Mouse (Mus musculus): ENCODE measurements around the gene Gm28845. TPM values are rescaled to one million over a fixed set of nuclear protein-coding genes. Genes with fewer than 3 reads are reported as not detected.
A peak's percentile ranks its signal among the peaks of the same experiment; 100 is the strongest.

The Gm28845 gene
- polyA plus RNA-seq, 1 experiment from 2014 or later = not detected

- ATAC-seq (ENCODE audit: low read depth) = peak; percentile 90; the same call in 1 of the 2 replicates
- no peaks in the 10 kb centered on the region for H3K27me3 ChIP-seq (ENCODE audit: control insufficient read depth, insufficient read depth, low read depth, low read length)
- no peak overlapping the region for H3K27ac ChIP-seq (ENCODE audit: low read length)
- peak overlapping the region; percentile 23; the same call in 1 of the 2 replicates for H3K4me3 ChIP-seq (ENCODE audit: low read length)
- 8% methylated on average over 8 of the region's 8 CpGs for WGBS
- peak overlapping the region; percentile 44 for H3K4me2 ChIP-seq (ENCODE audit: low read depth, low read length)
- no peaks in the 10 kb centered on the region for H3K4me1 ChIP-seq (replicated peaks; ENCODE audit: control insufficient read depth, insufficient read depth, low read length)
- no peaks in the 10 kb centered on the region for H3K9me3 ChIP-seq (ENCODE audit: control insufficient read depth, low read length)
- no peaks in the 10 kb centered on the region for H3K36me3 ChIP-seq (ENCODE audit: control insufficient read depth, insufficient read depth, low read length)
- no peak overlapping the region for H3K9ac ChIP-seq (ENCODE audit: low read length)
Observed at GRCm38 (mm10) chr1:65112031-65112806, 7.1 kb downstream of the Gm28845 start.

- no peaks in the 10 kb centered on the region for H3K4me1 ChIP-seq (replicated peaks; ENCODE audit: control insufficient read depth, insufficient read depth, low read length)
- no peaks in the 10 kb centered on the region for H3K36me3 ChIP-seq (ENCODE audit: control insufficient read depth, insufficient read depth, low read length)
- no peak overlapping the region for H3K9ac ChIP-seq (ENCODE audit: low read length)
- ATAC-seq (ENCODE audit: low read depth) = no peak
- no peaks in the 10 kb centered on the region for H3K9me3 ChIP-seq (ENCODE audit: control insufficient read depth, low read length)
- 70% methylated on average over 25 of the region's 25 CpGs for WGBS
- no peak overlapping the region for H3K27ac ChIP-seq (ENCODE audit: low read length)
- H3K4me3 ChIP-seq (ENCODE audit: low read length) = no peak overlapping the region
- H3K27me3 ChIP-seq (ENCODE audit: control insufficient read depth, insufficient read depth, low read depth, low read length) = no peaks in the 10 kb centered on the region
- no peak overlapping the region for H3K4me2 ChIP-seq (ENCODE audit: low read depth, low read length)
Observed at GRCm38 (mm10) chr1:65109756-65110435, 9.5 kb downstream of the Gm28845 start.

GRCm38 (mm10) chr1:65109196-65109595 lies 10.2 kb downstream of the Gm28845 start:
- Histone ChIP-seq H3K4me1 (replicated peaks; ENCODE audit: control insufficient read depth, insufficient read depth, low read length) (no peaks in the 10 kb centered on the region), H3K4me3 (ENCODE audit: low read length) (no peak overlapping the region), H3K9me3 (ENCODE audit: control insufficient read depth, low read length) (no peaks in the 10 kb centered on the region), H3K27me3 (ENCODE audit: control insufficient read depth, insufficient read depth, low read depth, low read length) (no peaks in the 10 kb centered on the region), H3K4me2 (ENCODE audit: low read depth, low read length) (no peak overlapping the region), H3K9ac (ENCODE audit: low read length) (no peak overlapping the region), H3K36me3 (ENCODE audit: control insufficient read depth, insufficient read depth, low read length) (no peaks in the 10 kb centered on the region), H3K27ac (ENCODE audit: low read length) (no peak overlapping the region)
- 86% methylated on average over 8 of the region's 8 CpGs for WGBS
- ATAC-seq (ENCODE audit: low read depth) = no peak

- Histone ChIP-seq H3K4me1 (replicated peaks; ENCODE audit: control insufficient read depth, insufficient read depth, low read length) (no peaks in the 10 kb centered on the region), H3K27me3 (ENCODE audit: control insufficient read depth, insufficient read depth, low read depth, low read length) (no peaks in the 10 kb centered on the region), H3K9me3 (ENCODE audit: control insufficient read depth, low read length) (no peaks in the 10 kb centered on the region), H3K27ac (ENCODE audit: low read length) (no peak overlapping the region), H3K4me3 (ENCODE audit: low read length) (no peak overlapping the region), H3K36me3 (ENCODE audit: control insufficient read depth, insufficient read depth, low read length) (no peaks in the 10 kb centered on the region), H3K9ac (ENCODE audit: low read length) (no peak overlapping the region), H3K4me2 (ENCODE audit: low read depth, low read length) (no peak overlapping the region)
- WGBS = 86% methylated on average over 10 of the region's 10 CpGs
- ATAC-seq (ENCODE audit: low read depth) = no peak
Observed at GRCm38 (mm10) chr1:65107654-65108279, 11.6 kb downstream of the Gm28845 start.

- Histone ChIP-seq H3K9me3 (ENCODE audit: control insufficient read depth, low read length) (no peaks in the 10 kb centered on the region), H3K27me3 (ENCODE audit: control insufficient read depth, insufficient read depth, low read depth, low read length) (no peaks in the 10 kb centered on the region), H3K4me3 (ENCODE audit: low read length) (no peak within 1 kb of the TSS), H3K36me3 (ENCODE audit: control insufficient read depth, insufficient read depth, low read length) (no peaks in the 10 kb centered on the region), H3K4me2 (ENCODE audit: low read depth, low read length) (no peak within 1 kb of the TSS), H3K4me1 (replicated peaks; ENCODE audit: control insufficient read depth, insufficient read depth, low read length) (no peaks in the 10 kb centered on the region), H3K9ac (ENCODE audit: low read length) (no peak within 1 kb of the TSS), H3K27ac (ENCODE audit: low read length) (no peak within 1 kb of the TSS)
- 86% methylated on average over 11 of the region's 11 CpGs for WGBS
- no peak for ATAC-seq (ENCODE audit: low read depth)
Observed at GRCm38 (mm10) chr1:65103273-65103672, 16.1 kb downstream of the Gm28845 start, which contains the start of gene Cryga. Gene Cryga (minus strand): TSS chr1:65103373.

GRCm38 (mm10) chr1:65096953-65097352 lies 22.4 kb downstream of the Gm28845 start:
- Histone ChIP-seq H3K4me2 (ENCODE audit: low read depth, low read length) (no peak overlapping the region), H3K27ac (ENCODE audit: low read length) (no peak overlapping the region), H3K9me3 (ENCODE audit: control insufficient read depth, low read length) (no peaks in the 10 kb centered on the region), H3K4me3 (ENCODE audit: low read length) (no peak overlapping the region), H3K27me3 (ENCODE audit: control insufficient read depth, insufficient read depth, low read depth, low read length) (no peaks in the 10 kb centered on the region), H3K4me1 (replicated peaks; ENCODE audit: control insufficient read depth, insufficient read depth, low read length) (no peaks in the 10 kb centered on the region), H3K9ac (ENCODE audit: low read length) (no peak overlapping the region), H3K36me3 (ENCODE audit: control insufficient read depth, insufficient read depth, low read length) (no peaks in the 10 kb centered on the region)
- 82% methylated on average over 3 of the region's 3 CpGs for WGBS
- ATAC-seq (ENCODE audit: low read depth) = no peak

- H3K4me2 ChIP-seq (ENCODE audit: low read depth, low read length) = no peak overlapping the region
- no peak for ATAC-seq (ENCODE audit: low read depth)
- 90% methylated on average over 3 of the region's 3 CpGs for WGBS
- H3K9me3 ChIP-seq (ENCODE audit: control insufficient read depth, low read length) = no peaks in the 10 kb centered on the region
- H3K36me3 ChIP-seq (ENCODE audit: control insufficient read depth, insufficient read depth, low read length) = no peaks in the 10 kb centered on the region
- no peaks in the 10 kb centered on the region for H3K27me3 ChIP-seq (ENCODE audit: control insufficient read depth, insufficient read depth, low read depth, low read length)
- H3K4me3 ChIP-seq (ENCODE audit: low read length) = no peak overlapping the region
- H3K4me1 ChIP-seq (replicated peaks; ENCODE audit: control insufficient read depth, insufficient read depth, low read length) = no peaks in the 10 kb centered on the region
- H3K27ac ChIP-seq (ENCODE audit: low read length) = no peak overlapping the region
- H3K9ac ChIP-seq (ENCODE audit: low read length) = no peak overlapping the region
Observed at GRCm38 (mm10) chr1:65091566-65091965, 27.8 kb downstream of the Gm28845 start.

- no peak for ATAC-seq (ENCODE audit: low read depth)
- no peaks in the 10 kb centered on the region for H3K9me3 ChIP-seq (ENCODE audit: control insufficient read depth, low read length)
- H3K4me3 ChIP-seq (ENCODE audit: low read length) = no peak overlapping the region
- no peak overlapping the region for H3K27ac ChIP-seq (ENCODE audit: low read length)
- no peak overlapping the region for H3K4me2 ChIP-seq (ENCODE audit: low read depth, low read length)
- H3K36me3 ChIP-seq (ENCODE audit: control insufficient read depth, insufficient read depth, low read length) = no peaks in the 10 kb centered on the region
- no peak overlapping the region for H3K9ac ChIP-seq (ENCODE audit: low read length)
- 24% methylated on average over 2 of the region's 2 CpGs for WGBS
- no peaks in the 10 kb centered on the region for H3K4me1 ChIP-seq (replicated peaks; ENCODE audit: control insufficient read depth, insufficient read depth, low read length)
- no peaks in the 10 kb centered on the region for H3K27me3 ChIP-seq (ENCODE audit: control insufficient read depth, insufficient read depth, low read depth, low read length)
Observed at GRCm38 (mm10) chr1:65090370-65090769, 29.0 kb downstream of the Gm28845 start.
